Mouse (Mus musculus): ENCODE measurements around the gene Sec62.

Gene Sec62

GRCm38 (mm10) chr3:30868625-30869024 is 76.0 kb downstream of the Sec62 start:
- ChIA-PET CTCF (no interaction called here), POLR2A (interaction anchor here in 2 of 4 experiments (0.6 to 1.0 kb wide), 2 partner anchors 13 to 90 kb away, joined by 3 to 4 read pairs; partner anchors contain the start of gene Gpr160 (in 1 of the 2))

DNA sequence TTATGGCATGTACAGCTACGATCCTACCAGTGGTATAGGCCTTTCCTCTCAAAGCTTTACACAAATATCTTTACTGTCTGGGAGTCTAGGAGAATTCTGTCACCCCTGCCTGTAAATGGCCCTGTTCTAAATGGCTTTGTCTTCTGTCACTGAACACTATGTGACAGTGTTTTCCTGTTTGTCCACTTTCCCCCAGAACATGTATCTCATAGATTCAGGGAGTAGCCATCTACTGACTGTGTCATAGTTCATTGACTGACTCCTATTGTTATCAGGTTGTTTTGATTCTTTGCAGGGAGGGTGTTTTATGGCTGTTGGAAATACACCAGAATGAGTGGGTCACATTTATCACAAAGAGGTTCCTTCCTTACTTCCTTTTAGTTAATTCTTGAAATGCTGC is 77.3 kb downstream of the Sec62 start:
- CTCF ChIA-PET, result no interaction called here
- POLR2A ChIA-PET, result interaction anchor here in 1 of 4 experiments (0.5 kb wide), 1 partner anchor 12 kb away, joined by 4 read pairs; no protein-coding TSS in a partner anchor
